Mouse (Mus musculus) midbrain, embryonic 13.5 days (tissue): ENCODE results near the gene Gm28372. TPM values are rescaled to one million over a fixed set of nuclear protein-coding genes. Genes with fewer than 3 reads are reported as not detected.

Experiments used
- ATAC-seq: fragments of 200-750 bp; cut with Nextera tagmentation; 2 replicates; pipeline ENCODE4 v1.8.0; 2017; ENCODE audit warnings: mild to moderate bottlenecking, moderate TSS enrichment, moderate library complexity
- H3K27ac ChIP-seq: fragments of 300-500 bp; sonication (generic); 2 replicates; pipeline ENCODE4 v1.5.1; 2015; ENCODE audit warnings: inconsistent platforms, mild to moderate bottlenecking, moderate library complexity
- H3K27me3 ChIP-seq: fragments of 300-500 bp; sonication (generic); 2 replicates; pipeline ENCODE4 v1.6.1; 2015; ENCODE audit warnings: mild to moderate bottlenecking, inconsistent platforms
- H3K36me3 ChIP-seq: fragments of 300-500 bp; sonication (generic); 2 replicates; pipeline ENCODE4 v1.6.1; 2015; ENCODE audit warnings: mild to moderate bottlenecking, inconsistent platforms
- H3K4me1 ChIP-seq: fragments of 300-500 bp; sonication (generic); replicated peaks from 2 replicates; pipeline ENCODE4 v1.6.1; 2015; ENCODE audit warnings: inconsistent platforms
- H3K4me2 ChIP-seq: fragments of 300-500 bp; sonication (generic); replicated peaks from 2 replicates; pipeline ENCODE4 v1.6.1; 2015; ENCODE audit warnings: moderate library complexity, mild to moderate bottlenecking, inconsistent platforms
- H3K4me3 ChIP-seq: fragments of 300-500 bp; sonication (generic); replicated peaks from 2 replicates; pipeline ENCODE4 v1.5.1; 2015; ENCODE audit warnings: mild to moderate bottlenecking, inconsistent platforms
- H3K9ac ChIP-seq: fragments of 300-500 bp; sonication (generic); replicated peaks from 2 replicates; pipeline ENCODE4 v1.6.1; 2015; ENCODE audit warnings: mild to moderate bottlenecking, inconsistent platforms
- H3K9me3 ChIP-seq: fragments of 300-500 bp; sonication (generic); 2 replicates; pipeline ENCODE4 v1.6.1; 2016; ENCODE audit warnings: mild to moderate bottlenecking, inconsistent platforms
- WGBS: fragments of 180-500 bp; shearing (Covaris S2); methylation state at CpG from one replicate; pipeline ENCODE4 v1.1.7; 2015; 5-methylcytosine and 5-hydroxymethylcytosine counted together
- polyA plus RNA-seq: library from polyadenylated mRNA; unstranded; fragments of >200 nt; fragmentation: Nextera tagmentation; extraction: Ambion mirVana; gene quantifications from 2 replicates; pipeline ENCODE4 v1.2.1, GENCODE M21; 2015

The Gm28372 gene
- polyA plus RNA-seq, 1 experiment from 2014 or later = 0.17 TPM

DNA sequence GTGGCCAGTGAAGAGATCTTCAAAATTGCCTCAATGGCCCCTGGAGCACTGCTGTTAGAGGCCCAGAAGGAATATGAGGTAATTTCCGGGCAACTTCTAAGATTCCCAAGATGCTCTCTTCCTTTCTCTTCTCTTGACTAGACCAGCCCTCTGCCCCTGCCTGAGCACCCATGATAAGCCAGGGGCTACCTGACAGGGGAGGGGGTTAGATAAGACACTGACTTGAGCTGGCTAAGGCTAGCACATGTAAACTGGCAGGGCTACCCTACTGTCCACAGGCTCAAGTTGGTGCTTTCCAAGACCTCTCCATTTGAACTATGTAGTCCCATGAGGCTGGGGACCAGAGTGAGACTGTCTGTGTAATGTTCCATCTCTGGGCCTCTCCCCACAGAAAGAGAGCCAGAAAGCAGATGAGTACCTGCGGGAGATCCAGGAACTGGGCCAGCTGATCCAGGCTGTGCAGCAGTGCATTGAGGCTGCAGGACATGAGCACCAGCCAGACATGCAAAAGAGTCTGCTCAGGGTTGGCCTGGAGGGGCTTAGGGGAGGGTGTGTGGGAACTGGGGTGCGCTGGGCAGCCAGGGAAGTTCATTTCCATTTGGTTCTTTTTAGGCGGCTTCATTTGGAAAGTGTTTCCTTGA, 34.9 kb downstream of the Gm28372 start:
- no peak for ATAC-seq

DNA sequence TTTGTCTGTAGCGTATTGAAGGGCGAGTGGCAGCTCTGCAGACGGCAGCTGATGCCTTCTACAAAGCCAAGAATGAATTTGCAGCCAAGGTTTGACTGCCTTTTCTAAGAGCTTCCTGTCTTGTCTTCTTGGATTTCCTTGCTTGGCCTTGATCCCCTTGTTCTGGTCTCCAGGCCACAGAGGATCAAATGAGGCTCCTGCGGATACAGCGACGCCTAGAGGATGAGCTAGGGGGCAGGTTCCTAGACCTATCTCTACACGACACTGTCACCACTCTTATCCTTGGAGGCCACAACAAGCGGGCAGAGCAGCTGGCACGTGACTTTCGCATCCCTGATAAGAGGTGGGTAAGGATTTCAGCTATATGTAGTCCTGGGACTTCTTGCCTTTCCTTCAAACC, 37.1 kb downstream of the Gm28372 start:
- H3K4me3 ChIP-seq = no peak overlapping the region
- H3K27me3 ChIP-seq = no peaks in the 10 kb centered on the region
- WGBS = 78% methylated on average over 10 of the region's 10 CpGs
- H3K27ac ChIP-seq = no peak overlapping the region
- H3K4me1 ChIP-seq = no peaks in the 10 kb centered on the region
- no peak for ATAC-seq
- peaks cover 82% of the 10 kb centered on the region for H3K36me3 ChIP-seq
- no peaks in the 10 kb centered on the region for H3K9me3 ChIP-seq
- H3K9ac ChIP-seq = no peak overlapping the region
- H3K4me2 ChIP-seq = no peak overlapping the region

More for the DNA sequence above, 34.9 kb downstream of the Gm28372 start:
- H3K4me1 ChIP-seq = no peaks in the 10 kb centered on the region
- no peak overlapping the region for H3K4me3 ChIP-seq
- H3K9ac ChIP-seq = no peak overlapping the region
- peaks cover 74% of the 10 kb centered on the region for H3K36me3 ChIP-seq
- no peak overlapping the region for H3K27ac ChIP-seq
- H3K4me2 ChIP-seq = no peak overlapping the region
- H3K9me3 ChIP-seq = no peaks in the 10 kb centered on the region
- no peaks in the 10 kb centered on the region for H3K27me3 ChIP-seq
- WGBS = 96% methylated on average over 4 of the region's 4 CpGs

DNA sequence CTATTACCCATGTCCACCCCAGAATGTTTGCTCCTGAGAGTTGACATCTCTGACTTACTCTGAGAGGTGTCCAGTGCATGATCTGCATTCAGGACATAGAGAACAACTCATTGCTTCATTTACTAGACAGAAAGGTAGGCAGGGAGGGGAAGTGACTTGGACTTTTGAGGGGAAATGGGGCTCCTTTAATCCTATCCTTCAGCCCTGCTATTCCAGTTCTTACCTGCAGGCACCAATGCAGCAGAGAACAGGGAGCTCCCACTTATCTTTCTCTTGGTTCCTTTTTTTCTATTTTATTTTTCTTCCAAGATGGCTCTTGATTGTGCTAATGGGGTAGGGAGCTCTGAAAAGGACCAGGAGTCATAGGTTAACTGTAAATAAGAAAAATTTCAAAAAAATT, 43.4 kb downstream of the Gm28372 start:
- H3K27me3 ChIP-seq = peaks cover 15% of the 10 kb centered on the region
- peaks cover 33% of the 10 kb centered on the region for H3K4me1 ChIP-seq
- no peak overlapping the region for H3K4me2 ChIP-seq
- no peak for ATAC-seq
- H3K9me3 ChIP-seq = no peaks in the 10 kb centered on the region
- no peak overlapping the region for H3K27ac ChIP-seq
- no peak overlapping the region for H3K4me3 ChIP-seq
- H3K36me3 ChIP-seq = peaks cover 19% of the 10 kb centered on the region
- H3K9ac ChIP-seq = no peak overlapping the region

DNA sequence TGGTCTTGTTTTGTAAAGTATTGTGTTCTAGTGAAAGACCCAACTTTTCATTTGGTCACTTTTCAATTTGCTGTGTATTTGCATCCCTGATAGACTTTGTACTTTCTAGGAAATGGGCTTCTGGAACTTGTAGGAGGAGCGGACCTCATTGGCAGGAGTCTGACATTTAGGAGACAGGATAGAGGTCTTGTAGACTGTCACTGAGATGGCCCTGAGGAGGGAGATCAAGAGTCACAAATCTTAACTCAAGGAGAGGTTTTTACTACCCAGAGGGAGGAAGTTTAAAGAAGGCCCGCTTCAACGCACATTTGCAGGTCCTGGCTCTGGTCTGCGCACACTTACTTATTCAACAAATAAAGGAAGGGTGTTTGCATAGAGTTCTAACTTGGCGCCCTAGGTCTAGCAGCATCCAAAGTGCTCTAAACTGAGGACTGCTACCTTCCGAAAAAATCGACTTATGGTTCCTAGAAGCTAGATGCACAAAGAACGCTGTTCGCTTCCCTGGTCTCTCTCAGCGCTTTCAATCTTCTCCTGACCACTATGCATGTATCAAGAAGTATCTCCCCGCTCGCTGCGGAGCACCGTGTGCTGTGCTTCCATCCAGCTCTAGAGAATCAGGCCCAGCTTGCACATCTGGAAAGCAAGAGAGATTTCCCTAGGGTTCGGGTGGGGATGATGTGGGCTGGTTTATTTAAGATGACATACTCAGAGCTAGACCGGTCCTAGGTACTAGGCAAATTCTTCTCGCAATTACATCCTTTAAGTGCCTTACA, 44.2 kb downstream of the Gm28372 start:
- Histone ChIP-seq H3K36me3 (peaks cover 12% of the 10 kb centered on the region), H3K9me3 (no peaks in the 10 kb centered on the region), H3K4me2 (peak overlapping the region; percentile 88), H3K4me1 (peaks cover 36% of the 10 kb centered on the region), H3K4me3 (peak overlapping the region; percentile 73), H3K9ac (peak overlapping the region; percentile 95), H3K27me3 (peaks cover 15% of the 10 kb centered on the region), H3K27ac (no peak overlapping the region)
- 8% methylated on average over 17 of the region's 17 CpGs for WGBS
- no peak; the same call in 1 of the 2 replicates for ATAC-seq

DNA sequence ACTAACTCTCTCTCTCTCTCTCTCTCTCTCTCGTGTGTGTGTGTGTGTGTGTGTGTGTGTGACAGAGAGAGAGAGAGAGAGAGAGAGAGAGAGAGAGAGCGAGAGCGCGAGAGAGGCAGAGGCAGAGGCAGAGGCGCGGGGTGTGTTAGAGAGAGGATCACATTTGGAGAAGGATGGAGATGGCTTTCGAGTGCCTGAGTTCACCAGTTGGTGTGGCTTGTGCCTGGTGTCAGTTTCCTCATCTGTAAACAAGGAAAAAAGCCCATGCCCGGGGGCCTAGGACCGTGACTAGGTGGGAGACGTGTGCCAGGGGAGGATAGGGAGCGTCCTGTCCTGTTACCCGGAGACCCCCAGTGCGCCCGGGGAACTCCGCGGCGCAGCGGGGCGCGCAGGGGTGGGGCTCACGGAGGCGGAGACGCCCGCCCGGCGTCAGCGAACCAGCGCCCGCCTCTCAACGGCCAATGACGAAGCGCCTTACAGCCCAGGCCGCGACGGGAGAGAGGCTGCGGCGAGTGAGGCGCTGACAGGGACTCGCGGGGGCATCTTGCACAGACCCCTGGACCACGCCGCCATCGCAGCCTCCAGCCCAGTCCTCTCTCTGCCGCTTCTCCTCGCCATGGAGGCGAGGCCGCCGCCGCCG, 44.9 kb downstream of the Gm28372 start, which contains the start of gene Ptpra:
Gene Ptpra, plus strand, starts transcription at position 485 of the 640 bp plus-strand sequence.
- under 1% methylated on average over 50 of the region's 50 CpGs for WGBS
- peaks cover 8% of the 10 kb centered on the region; the same call in 1 of the 2 replicates for H3K36me3 ChIP-seq
- peak within 1 kb of the TSS; percentile 87 for H3K27ac ChIP-seq
- peaks cover 43% of the 10 kb centered on the region for H3K4me1 ChIP-seq
- H3K9ac ChIP-seq = peak within 1 kb of the TSS; percentile 95
- peak within 1 kb of the TSS; percentile 73 for H3K4me3 ChIP-seq
- H3K9me3 ChIP-seq = no peaks in the 10 kb centered on the region
- ATAC-seq = peak; percentile 99
- peaks cover 15% of the 10 kb centered on the region for H3K27me3 ChIP-seq
- H3K4me2 ChIP-seq = peak within 1 kb of the TSS; percentile 88

DNA sequence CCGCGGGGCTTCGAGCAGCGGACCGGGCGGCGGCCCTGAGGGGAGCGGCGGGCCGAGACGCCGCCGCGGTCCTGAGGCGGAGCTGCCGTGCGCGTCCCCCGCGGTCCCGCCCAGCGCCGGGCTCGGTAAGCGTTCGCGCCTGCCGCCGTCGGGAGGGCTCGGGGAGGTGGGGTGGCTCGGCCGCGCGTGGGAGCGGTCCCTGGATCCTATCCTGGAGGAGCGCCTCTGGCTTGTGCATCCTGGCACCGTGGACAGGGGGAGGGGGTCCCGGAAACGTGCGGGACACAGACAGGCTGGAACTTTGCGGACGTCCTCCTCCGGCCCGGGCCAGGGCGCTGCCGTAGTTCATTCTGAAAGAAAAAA, 45.4 kb downstream of the Gm28372 start:
- H3K9ac ChIP-seq = peak overlapping the region; percentile 95
- H3K36me3 ChIP-seq = peaks cover 5% of the 10 kb centered on the region; the same call in 1 of the 2 replicates
- peaks cover 15% of the 10 kb centered on the region for H3K27me3 ChIP-seq
- peak overlapping the region; percentile 87 for H3K27ac ChIP-seq
- peaks cover 45% of the 10 kb centered on the region for H3K4me1 ChIP-seq
- WGBS = under 1% methylated on average over 39 of the region's 47 CpGs
- H3K4me2 ChIP-seq = peak overlapping the region; percentile 88
- H3K9me3 ChIP-seq = no peaks in the 10 kb centered on the region
- peak overlapping the region; percentile 73 for H3K4me3 ChIP-seq
- peak; percentile 90 for ATAC-seq

DNA sequence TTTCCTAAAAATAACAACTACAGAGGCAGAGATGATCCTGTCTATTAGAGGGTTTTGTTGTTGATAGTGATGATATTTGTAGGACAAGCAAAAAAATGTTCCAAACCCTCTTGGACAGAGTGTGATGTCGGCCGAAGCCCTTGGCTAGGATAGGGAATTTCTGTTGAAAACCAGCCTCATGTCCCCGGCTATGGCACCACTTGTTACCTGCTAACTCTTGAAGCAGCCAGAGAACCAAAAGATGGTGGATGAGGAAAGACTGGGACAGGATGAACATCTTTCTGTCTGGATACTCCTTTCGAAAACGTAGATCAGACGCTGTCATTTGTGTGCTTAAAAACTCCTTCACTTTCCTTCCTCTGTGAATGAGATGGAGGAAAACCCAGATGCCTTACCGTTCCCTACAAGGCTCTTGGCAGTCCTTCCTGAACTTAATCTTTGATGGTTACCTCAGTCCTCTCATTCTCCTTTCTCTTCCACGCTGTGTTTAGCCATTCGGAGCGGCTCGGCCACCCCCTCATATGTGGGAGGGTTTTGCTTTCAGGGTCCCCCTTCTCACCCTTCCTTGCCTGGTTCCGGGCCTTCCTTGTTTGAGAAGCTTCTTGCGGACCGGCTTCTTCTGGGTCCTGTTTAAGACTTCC, 46.2 kb downstream of the Gm28372 start:
- H3K9me3 ChIP-seq = no peaks in the 10 kb centered on the region
- peaks cover 49% of the 10 kb centered on the region for H3K4me1 ChIP-seq
- H3K4me3 ChIP-seq = peak overlapping the region; percentile 73
- H3K9ac ChIP-seq = peak overlapping the region; percentile 95
- no peak overlapping the region for H3K27ac ChIP-seq
- no peak for ATAC-seq
- WGBS = 69% methylated on average over 14 of the region's 14 CpGs
- peaks cover 15% of the 10 kb centered on the region for H3K27me3 ChIP-seq
- no peaks in the 10 kb centered on the region for H3K36me3 ChIP-seq
- peak overlapping the region; percentile 88 for H3K4me2 ChIP-seq

DNA sequence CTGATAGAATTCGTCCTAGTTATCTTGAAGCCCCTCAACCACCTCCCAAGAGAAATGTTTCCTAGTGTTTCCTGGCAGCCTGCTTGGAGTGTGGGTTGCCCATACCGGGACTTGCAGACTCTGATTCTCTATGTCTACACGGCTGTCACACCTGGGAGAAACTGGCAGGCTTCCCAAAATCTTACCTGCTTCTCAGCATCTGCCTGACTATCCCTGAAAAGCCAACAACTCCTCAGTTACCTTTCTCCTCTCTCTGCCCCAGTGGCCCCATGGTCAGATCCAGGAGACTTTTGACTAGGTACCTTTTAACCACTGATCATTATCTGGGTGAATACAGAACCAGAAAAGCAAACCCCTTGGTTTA, 46.7 kb downstream of the Gm28372 start:
- peak overlapping the region; percentile 73 for H3K4me3 ChIP-seq
- H3K9me3 ChIP-seq = no peaks in the 10 kb centered on the region
- H3K9ac ChIP-seq = peak overlapping the region; percentile 95
- no peak for ATAC-seq
- no peak overlapping the region for H3K27ac ChIP-seq
- H3K36me3 ChIP-seq = no peaks in the 10 kb centered on the region
- H3K27me3 ChIP-seq = peaks cover 15% of the 10 kb centered on the region
- WGBS = 80% methylated on average over 3 of the region's 3 CpGs
- peak overlapping the region; percentile 88 for H3K4me2 ChIP-seq
- peaks cover 51% of the 10 kb centered on the region for H3K4me1 ChIP-seq

DNA sequence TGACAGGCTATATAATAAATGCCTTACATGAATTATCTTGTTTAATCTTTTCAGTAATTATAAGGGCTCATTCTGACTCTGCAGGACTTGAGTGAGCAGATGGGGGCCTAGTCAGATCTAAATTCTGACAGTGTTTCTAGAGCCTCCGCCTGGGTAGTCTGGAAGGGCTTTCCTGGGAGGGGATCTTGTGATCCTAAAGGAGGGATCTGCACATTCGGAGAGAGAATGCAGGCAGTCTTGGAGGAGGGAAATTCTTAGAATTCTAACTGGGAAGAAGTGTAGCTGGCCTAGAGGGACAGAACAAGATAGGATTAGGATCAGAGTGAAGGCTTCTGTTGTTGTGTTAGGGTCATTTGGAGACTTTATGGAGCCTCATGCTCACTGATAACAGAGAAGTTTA, 47.2 kb downstream of the Gm28372 start:
- ATAC-seq = no peak
- H3K27ac ChIP-seq = no peak overlapping the region
- H3K4me3 ChIP-seq = no peak overlapping the region
- H3K4me1 ChIP-seq = peaks cover 51% of the 10 kb centered on the region
- H3K9me3 ChIP-seq = no peaks in the 10 kb centered on the region
- no peaks in the 10 kb centered on the region for H3K36me3 ChIP-seq
- H3K9ac ChIP-seq = no peak overlapping the region
- peaks cover 15% of the 10 kb centered on the region for H3K27me3 ChIP-seq
- H3K4me2 ChIP-seq = 0 out of 2 replicates have a peak overlapping the region, but pooled peaks have one; percentile 4
- 58% methylated on average over 2 of the region's 2 CpGs for WGBS

DNA sequence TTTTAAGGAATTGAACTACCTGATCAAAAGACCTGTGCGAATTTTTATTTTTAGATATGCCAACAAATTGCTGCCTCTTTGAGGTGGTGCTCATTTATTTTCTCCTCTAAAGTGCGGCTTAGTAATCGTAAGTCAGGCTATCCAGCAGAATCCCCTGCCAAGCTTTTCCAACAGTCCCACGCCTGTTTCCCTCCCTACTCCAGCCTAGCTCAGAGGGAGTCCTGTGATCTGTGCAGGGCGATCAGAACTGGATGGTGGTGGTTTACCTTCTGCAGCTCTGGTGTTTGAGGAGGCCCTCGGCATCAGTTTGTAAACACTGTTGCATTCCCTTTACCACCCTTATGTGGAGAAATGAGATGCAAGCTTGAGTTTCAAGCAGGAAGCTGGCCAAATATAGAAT, 48.4 kb downstream of the Gm28372 start:
- ATAC-seq = no peak
- Histone ChIP-seq H3K27me3 (peaks cover 9% of the 10 kb centered on the region), H3K9ac (no peak overlapping the region), H3K9me3 (no peaks in the 10 kb centered on the region), H3K4me2 (no peak overlapping the region), H3K4me3 (no peak overlapping the region), H3K36me3 (no peaks in the 10 kb centered on the region), H3K27ac (no peak overlapping the region), H3K4me1 (peaks cover 51% of the 10 kb centered on the region)
- 71% methylated on average over 6 of the region's 6 CpGs for WGBS

DNA sequence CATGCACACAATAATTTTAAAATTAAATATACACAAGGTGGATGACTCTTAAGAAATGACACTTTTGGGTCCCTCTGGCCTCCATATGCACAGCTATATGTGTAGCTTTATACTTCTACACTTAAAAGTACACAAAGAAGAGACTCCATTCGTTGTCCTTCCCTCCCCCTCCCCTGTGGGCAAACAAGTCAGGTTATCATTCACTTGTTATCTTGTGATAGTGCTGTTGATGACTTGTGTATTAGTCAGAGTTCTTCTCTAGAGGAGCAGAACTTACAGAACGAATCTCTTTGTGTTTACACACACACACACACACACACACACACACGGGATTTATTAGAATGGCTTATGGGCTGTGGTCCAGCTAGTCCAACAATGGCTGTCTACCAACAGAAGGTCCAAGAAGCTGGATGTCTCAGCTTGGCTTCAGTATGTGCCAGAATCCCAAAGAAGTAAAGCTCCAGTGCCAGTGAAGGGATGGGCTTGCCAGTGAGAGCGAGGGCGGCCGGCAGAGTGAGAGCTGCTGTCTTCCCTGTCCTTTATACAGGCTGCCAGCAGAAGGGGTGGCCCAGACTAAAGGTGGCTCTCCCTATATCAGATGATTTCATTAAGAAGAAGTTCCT, 49.8 kb downstream of the Gm28372 start:
- ATAC-seq = no peak
- Histone ChIP-seq H3K9ac (no peak overlapping the region), H3K4me3 (no peak overlapping the region), H3K4me2 (no peak overlapping the region), H3K4me1 (peaks cover 43% of the 10 kb centered on the region), H3K27ac (no peak overlapping the region), H3K27me3 (no peaks in the 10 kb centered on the region), H3K9me3 (no peaks in the 10 kb centered on the region), H3K36me3 (no peaks in the 10 kb centered on the region)
- 88% methylated on average over 6 of the region's 6 CpGs for WGBS
